Mouse (Mus musculus): ENCODE results near the gene Pacsin2.

DNA sequence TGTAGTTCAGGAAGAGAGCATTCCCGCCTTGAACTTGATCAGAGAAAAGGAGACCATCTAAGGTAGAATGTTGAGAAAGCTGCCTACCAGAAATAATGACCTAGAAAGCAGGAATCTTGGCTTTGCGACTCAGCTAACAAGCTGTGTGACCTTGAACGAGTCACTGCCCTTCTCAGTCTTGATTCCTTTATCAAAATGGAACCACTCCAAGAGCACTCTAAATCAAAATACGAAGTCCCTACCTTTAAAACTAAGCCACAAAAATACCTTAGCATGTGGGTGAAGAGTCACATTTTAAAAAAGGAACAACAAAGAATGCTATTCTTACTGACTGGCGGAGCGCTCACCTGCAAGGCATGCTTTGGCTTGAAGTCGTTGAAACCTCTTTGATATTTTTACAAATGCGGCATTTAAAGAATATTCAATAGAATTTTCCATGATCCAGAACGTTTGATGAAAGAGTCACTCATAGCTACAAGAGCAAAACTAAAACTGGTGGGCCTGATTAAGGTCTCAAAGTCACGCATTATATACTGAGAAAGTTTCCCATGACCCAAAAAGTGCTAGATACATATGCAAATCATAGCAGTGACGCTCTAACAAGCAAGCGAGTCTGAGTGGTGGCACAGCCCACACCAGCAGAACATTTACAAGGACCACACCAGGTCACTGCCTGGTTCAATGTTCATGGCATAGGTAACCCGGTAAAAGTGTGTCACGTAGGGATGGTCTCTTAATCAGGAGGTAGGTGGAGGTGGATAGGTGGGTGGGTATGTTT is 33.2 kb downstream of the Pacsin2 start:
- no peak for TF ChIP-seq CTCF (IDR thresholded peaks at IDR 0.05; ENCODE audit: low read depth, low read length)
- TF ChIP-seq POLR2A (IDR thresholded peaks at IDR 0.05; ENCODE audit: extremely low read depth, insufficient read depth, low read length) = no peak
